Mouse (Mus musculus) cerebellum, adult 2 months (tissue): ENCODE results near the gene Pgpep1l. TPM values are rescaled to one million over a fixed set of nuclear protein-coding genes. Genes with fewer than 3 reads are reported as not detected.
A peak's percentile ranks its signal among the peaks of the same experiment; 100 is the strongest.

Experiments used
- DNase-seq, 2 experiments: peaks; one replicate each; pipeline ENCODE4 v3.0.0; 2021
- H3K27ac ChIP-seq: fragments of 200-500 bp; 2 replicates; pipeline ENCODE4 v1.5.1; 2012; ENCODE audit warnings: low read length, control low read depth, inconsistent platforms; ENCODE audit not compliant: insufficient read depth
- H3K27me3 ChIP-seq: fragments of 200-500 bp; 2 replicates; pipeline ENCODE4 v1.6.1; 2012; ENCODE audit warnings: inconsistent platforms, mild to moderate bottlenecking, low read length, moderate library complexity; ENCODE audit not compliant: control insufficient read depth, insufficient read depth
- H3K4me1 ChIP-seq: fragments of 200-500 bp; 2 replicates; pipeline ENCODE4 v1.6.1; 2011; ENCODE audit warnings: low read length; ENCODE audit not compliant: control insufficient read depth, insufficient read depth
- H3K4me3 ChIP-seq: fragments of 200-500 bp; replicated peaks from 2 replicates; pipeline ENCODE3; 2011; ENCODE audit warnings: mild to moderate bottlenecking, low read depth, low read length, control low read depth; ENCODE audit not compliant: insufficient read depth
- CTCF ChIP-seq: fragments of 200-500 bp; IDR thresholded peaks from 2 replicates; pipeline ENCODE4 v1.5.1; 2011; ENCODE audit warnings: low read depth, mild to moderate bottlenecking, control low read depth, low read length, moderate library complexity, borderline replicate concordance; ENCODE audit not compliant: insufficient read depth
- POLR2A ChIP-seq: fragments of 200-500 bp; IDR thresholded peaks from 2 replicates; pipeline ENCODE4 v1.6.1; 2011; ENCODE audit warnings: low read length, control low read depth, borderline replicate concordance; ENCODE audit not compliant: insufficient read depth
- WGBS: fragments of 180-500 bp; shearing (Covaris S2); methylation state at CpG from one replicate; pipeline ENCODE4 v1.1.7; 2018; 5-methylcytosine and 5-hydroxymethylcytosine counted together
- polyA plus RNA-seq: library from polyadenylated mRNA; depleted of rRNA; stranded (reverse); fragments of >200 nt; gene quantifications from 2 replicates; pipeline ENCODE4 v1.2.3, GENCODE M21; 2012

Pgpep1l gene
- polyA plus RNA-seq, 1 experiment, result 0.36 TPM

GRCm38 (mm10) chr7:68218879-68219278 lies 45.2 kb downstream of the Pgpep1l start:
- WGBS, result 44% methylated on average over 11 of the region's 11 CpGs
- Histone ChIP-seq H3K27ac (no peak overlapping the region), H3K27me3 (no peaks in the 10 kb centered on the region), H3K4me1 (peaks cover 10% of the 10 kb centered on the region; the same call in 1 of the 2 replicates), H3K4me3 (no peak overlapping the region)
- TF ChIP-seq POLR2A (no peak), CTCF (no peak)
- no peak for DNase-seq

- 50% methylated on average over 18 of the region's 18 CpGs for WGBS
- no peak for TF ChIP-seq CTCF
- TF ChIP-seq POLR2A, result no peak
Measured at GRCm38 (mm10) chr7:68215522-68216070, 48.4 kb downstream of the Pgpep1l start.

GRCm38 (mm10) chr7:68213842-68214241 lies 50.2 kb downstream of the Pgpep1l start:
- 90% methylated on average over 5 of the region's 5 CpGs for WGBS
- peaks cover 11% of the 10 kb centered on the region for H3K4me1 ChIP-seq
- H3K27ac ChIP-seq, result no peak overlapping the region
- TF ChIP-seq CTCF (no peak), POLR2A (no peak)
- no peak overlapping the region for H3K4me3 ChIP-seq
- no peak for DNase-seq
- H3K27me3 ChIP-seq, result no peaks in the 10 kb centered on the region

More at GRCm38 (mm10) chr7:68215522-68216070, 48.4 kb downstream of the Pgpep1l start:
- no peaks in the 10 kb centered on the region for H3K27me3 ChIP-seq
- no peak overlapping the region for H3K4me3 ChIP-seq
- H3K27ac ChIP-seq, result no peak overlapping the region
- no peak for DNase-seq
- H3K4me1 ChIP-seq, result peaks cover 14% of the 10 kb centered on the region

- H3K4me1 ChIP-seq, result peaks cover 4% of the 10 kb centered on the region; the same call in 1 of the 2 replicates
- H3K4me3 ChIP-seq, result no peak overlapping the region
- WGBS, result 39% methylated on average over 7 of the region's 7 CpGs
- H3K27me3 ChIP-seq, result no peaks in the 10 kb centered on the region
- TF ChIP-seq CTCF, result no peak
- no peak overlapping the region for H3K27ac ChIP-seq
- peak; percentile 46 to 61 for DNase-seq
Measured at GRCm38 (mm10) chr7:68211883-68212282, 52.1 kb downstream of the Pgpep1l start.

GRCm38 (mm10) chr7:68210417-68210816 lies 53.6 kb downstream of the Pgpep1l start:
- Histone ChIP-seq H3K27ac (no peak overlapping the region), H3K4me3 (no peak overlapping the region), H3K4me1 (peaks cover 4% of the 10 kb centered on the region; the same call in 1 of the 2 replicates), H3K27me3 (no peaks in the 10 kb centered on the region)
- no peak for DNase-seq
- 29% methylated on average over 4 of the region's 4 CpGs for WGBS
- TF ChIP-seq CTCF (no peak), POLR2A (no peak)

GRCm38 (mm10) chr7:68209039-68209438 lies 55.0 kb downstream of the Pgpep1l start:
- Histone ChIP-seq H3K4me1 (peaks cover 4% of the 10 kb centered on the region; the same call in 1 of the 2 replicates), H3K27ac (no peak overlapping the region), H3K4me3 (no peak overlapping the region), H3K27me3 (no peaks in the 10 kb centered on the region)
- WGBS, result 94% methylated on average over 6 of the region's 6 CpGs
- DNase-seq, result no peak
- TF ChIP-seq POLR2A (no peak), CTCF (no peak)

- no peak overlapping the region for H3K27ac ChIP-seq
- H3K4me3 ChIP-seq, result no peak overlapping the region
- H3K4me1 ChIP-seq, result no peaks in the 10 kb centered on the region
- 92% methylated on average over 8 of the region's 8 CpGs for WGBS
- TF ChIP-seq CTCF, result no peak
- no peak for TF ChIP-seq POLR2A
- DNase-seq, result no peak
- H3K27me3 ChIP-seq, result no peaks in the 10 kb centered on the region
Measured at GRCm38 (mm10) chr7:68205776-68206427, 58.1 kb downstream of the Pgpep1l start.

GRCm38 (mm10) chr7:68199609-68200008 lies 64.4 kb downstream of the Pgpep1l start:
- Histone ChIP-seq H3K27ac (no peak overlapping the region), H3K27me3 (no peaks in the 10 kb centered on the region), H3K4me1 (no peaks in the 10 kb centered on the region), H3K4me3 (no peak overlapping the region)
- no peak for TF ChIP-seq CTCF
- TF ChIP-seq POLR2A, result no peak
- WGBS, result 97% methylated on average over 7 of the region's 7 CpGs
- no peak for DNase-seq
